Mouse (Mus musculus): ENCODE results near the gene Hddc2.
"Not testable (repeated sequence)": the region's sequence is repeated elsewhere in the genome, so short reads cannot be mapped to it uniquely, and the experiment has no call there.

The Hddc2 gene

DNA sequence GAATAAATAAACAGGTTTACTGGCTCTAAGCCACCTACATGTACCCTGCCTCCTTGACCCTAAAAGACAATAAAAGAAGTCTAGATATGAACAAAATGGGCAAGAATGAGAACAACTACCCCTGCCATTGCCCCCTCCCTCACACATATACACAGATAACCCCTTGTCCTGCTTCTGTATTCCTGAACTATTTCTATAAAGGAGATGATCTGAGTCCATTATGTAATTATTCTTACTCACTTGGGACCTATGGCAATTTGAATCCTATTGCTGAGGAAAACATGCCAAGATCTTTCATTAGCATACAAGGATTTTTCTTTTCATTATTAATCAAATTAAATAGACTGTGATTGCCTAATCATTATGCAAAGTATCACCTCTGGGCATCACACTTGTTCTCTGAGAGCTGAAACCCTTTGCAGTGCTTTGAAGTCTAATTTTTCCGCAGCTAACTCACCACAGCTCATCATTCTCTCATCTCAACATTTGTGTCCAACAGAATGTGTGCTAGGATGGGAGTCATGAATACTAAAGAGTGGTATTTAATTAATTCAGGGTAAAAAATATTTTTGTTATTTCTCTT, 39.8 kb downstream of the Hddc2 start:
- no peak for DNase-seq (ENCODE audit: low read depth, low spot score)

GRCm38 (mm10) chr10:31354141-31354540, 41.0 kb downstream of the Hddc2 start:
- DNase-seq (ENCODE audit: low read depth, low spot score) = no peak

DNA sequence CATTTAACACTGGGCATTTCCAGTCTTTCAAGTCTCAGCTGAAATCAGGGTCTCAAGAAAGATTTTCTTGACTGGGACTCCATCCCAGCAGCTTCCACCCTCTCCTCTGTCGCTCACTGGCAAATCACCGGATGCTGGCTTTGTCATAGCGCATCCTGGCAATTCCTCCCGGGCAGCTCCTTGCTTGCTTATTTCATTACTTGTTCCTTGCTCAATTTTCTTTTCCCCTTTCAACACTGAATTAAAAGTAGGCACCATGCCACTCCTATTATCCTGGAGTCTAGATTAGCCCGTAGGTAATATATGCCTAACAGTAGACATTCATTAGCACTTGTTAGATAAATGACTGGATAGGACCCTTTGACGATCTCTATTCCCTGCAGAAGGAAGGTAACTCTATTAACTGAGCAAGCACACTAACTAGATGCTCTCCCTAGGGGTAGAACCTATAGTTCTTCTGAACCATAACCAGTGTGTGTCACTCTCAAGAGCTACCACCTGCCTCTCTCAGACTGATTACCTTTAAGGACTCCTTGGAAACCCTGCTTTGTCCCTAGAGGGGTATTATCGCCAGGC, 41.8 kb downstream of the Hddc2 start:
- no peak for DNase-seq (ENCODE audit: low read depth, low spot score)

DNA sequence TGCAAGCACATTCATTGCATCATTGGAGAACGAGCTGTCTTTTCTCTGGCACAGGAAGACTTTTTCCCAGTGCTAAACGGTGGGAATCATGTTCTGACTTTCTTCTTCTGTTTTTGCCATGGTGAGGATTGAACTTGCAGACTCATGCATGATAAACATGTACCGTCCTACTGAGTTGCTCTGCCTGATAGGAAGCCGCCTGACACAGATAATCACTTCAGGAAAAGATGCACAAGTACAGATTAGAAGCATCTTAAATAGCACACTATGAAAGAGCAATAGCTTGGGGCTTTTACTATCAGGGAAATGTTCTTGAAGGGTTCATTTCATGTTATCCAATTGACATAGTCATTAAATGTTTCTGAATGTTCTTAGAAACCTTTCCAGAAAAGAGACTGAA, 46.6 kb downstream of the Hddc2 start:
- no peak for DNase-seq (ENCODE audit: low read depth, low spot score)

GRCm38 (mm10) chr10:31370200-31370599, 57.0 kb downstream of the Hddc2 start:
- not testable (repeated sequence) for DNase-seq (ENCODE audit: low read depth, low spot score)
